Mouse (Mus musculus) neural tube, embryonic 15.5 days (tissue): ENCODE measurements around the gene Vmn1r51. TPM values are rescaled to one million over a fixed set of nuclear protein-coding genes. Genes with fewer than 3 reads are reported as not detected.
"Not testable (repeated sequence)": the region's sequence is repeated elsewhere in the genome, so short reads cannot be mapped to it uniquely, and the experiment has no call there.

ENCODE experiments used
- ATAC-seq: fragments of 200-750 bp; cut with Nextera tagmentation; 2 replicates; pipeline ENCODE4 v1.8.0; 2017; ENCODE audit warnings: mild to moderate bottlenecking, moderate TSS enrichment, moderate library complexity; ENCODE audit not compliant: low FRiP score
- H3K27ac ChIP-seq: fragments of 300-500 bp; sonication (generic); replicated peaks from 2 replicates; pipeline ENCODE4 v1.5.1; 2015; ENCODE audit warnings: mild to moderate bottlenecking, inconsistent platforms
- H3K27me3 ChIP-seq: fragments of 300-500 bp; sonication (generic); replicated peaks from 2 replicates; pipeline ENCODE4 v1.6.1; 2015; ENCODE audit warnings: inconsistent platforms
- H3K36me3 ChIP-seq: fragments of 300-500 bp; sonication (generic); 2 replicates; pipeline ENCODE4 v1.6.1; 2015; ENCODE audit warnings: inconsistent platforms
- H3K4me1 ChIP-seq: fragments of 300-500 bp; sonication (generic); 2 replicates; pipeline ENCODE4 v1.6.1; 2015; ENCODE audit warnings: inconsistent platforms
- H3K4me2 ChIP-seq: fragments of 300-500 bp; sonication (generic); 2 replicates; pipeline ENCODE4 v1.6.1; 2015; ENCODE audit warnings: inconsistent platforms, mild to moderate bottlenecking, moderate library complexity
- H3K4me3 ChIP-seq: fragments of 300-500 bp; sonication (generic); replicated peaks from 2 replicates; pipeline ENCODE4 v1.5.1; 2015; ENCODE audit warnings: mild to moderate bottlenecking, inconsistent platforms
- H3K9ac ChIP-seq: fragments of 300-500 bp; sonication (generic); replicated peaks from 2 replicates; pipeline ENCODE4 v1.6.1; 2015; ENCODE audit warnings: mild to moderate bottlenecking, inconsistent platforms
- H3K9me3 ChIP-seq: fragments of 300-500 bp; sonication (generic); replicated peaks from 2 replicates; pipeline ENCODE4 v1.6.1; 2016; ENCODE audit warnings: inconsistent platforms
- WGBS: fragments of 180-500 bp; shearing (Covaris S2); methylation state at CpG from one replicate; pipeline ENCODE4 v1.1.7; 2015; ENCODE audit warnings: mixed read lengths; 5-methylcytosine and 5-hydroxymethylcytosine counted together
- polyA plus RNA-seq: library from polyadenylated mRNA; unstranded; fragments of >200 nt; fragmentation: Nextera tagmentation; extraction: Ambion mirVana; gene quantifications from 2 replicates; pipeline ENCODE4 v1.2.1, GENCODE M21; 2015

The Vmn1r51 gene
- 0.06 and 0.12 TPM in 2 replicates for polyA plus RNA-seq

- H3K4me2 ChIP-seq, ATAC-seq, H3K36me3 ChIP-seq, H3K4me1 ChIP-seq, H3K27me3 ChIP-seq, H3K9me3 ChIP-seq, H3K4me3 ChIP-seq, H3K9ac ChIP-seq, H3K27ac ChIP-seq: not testable (repeated sequence)
- WGBS, result 98% methylated on average over 1 of the region's 1 CpGs
These were observed at the start of gene Vmn1r51 for GRCm38 (mm10) chr6:90122296-90122695. TSS of gene Vmn1r51 (plus strand) at chr6:90122596.

DNA sequence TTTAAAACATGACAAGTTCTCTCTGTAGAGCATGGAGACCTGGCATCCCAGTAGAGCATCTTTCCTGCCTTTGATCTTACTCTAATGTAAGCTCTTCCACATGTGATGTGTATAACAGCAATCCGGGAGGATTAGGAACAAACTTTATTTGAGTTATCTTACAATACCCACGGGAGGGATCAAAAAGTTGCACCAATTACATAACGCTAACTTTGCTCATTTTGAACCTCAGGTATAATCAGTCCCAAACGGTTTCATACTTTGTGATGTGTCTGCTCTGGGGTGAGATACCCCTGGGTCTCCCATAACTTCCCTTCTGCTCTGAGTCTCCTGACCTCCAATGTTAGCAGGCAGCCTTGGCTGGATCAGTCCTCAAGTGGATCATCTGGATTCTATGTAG is 44.0 kb upstream of the Vmn1r51 start, which contains the start of gene Vmn1r49:
Gene Vmn1r49 (minus strand): TSS at position 101 of the 400 bp plus-strand sequence.
- H3K9ac ChIP-seq, result no peak within 1 kb of the TSS
- 0 out of 2 replicates have a peak, but pooled peaks cover 4% of the 10 kb centered on the region for H3K9me3 ChIP-seq
- 81% methylated on average over 4 of the region's 4 CpGs for WGBS
- H3K4me2 ChIP-seq, result no peak within 1 kb of the TSS
- H3K27me3 ChIP-seq, result no peaks in the 10 kb centered on the region
- no peak for ATAC-seq
- H3K27ac ChIP-seq, result no peak within 1 kb of the TSS
- no peak within 1 kb of the TSS for H3K4me3 ChIP-seq
- no peaks in the 10 kb centered on the region for H3K4me1 ChIP-seq
- no peaks in the 10 kb centered on the region for H3K36me3 ChIP-seq

GRCm38 (mm10) chr6:90100566-90100965 is 21.8 kb upstream of the Vmn1r51 start:
- H3K4me1 ChIP-seq, result no peaks in the 10 kb centered on the region
- H3K4me2 ChIP-seq, result no peak overlapping the region
- H3K9ac ChIP-seq, result no peak overlapping the region
- H3K4me3 ChIP-seq, result no peak overlapping the region
- 93% methylated on average over 2 of the region's 2 CpGs for WGBS
- no peak for ATAC-seq
- no peak overlapping the region for H3K27ac ChIP-seq
- H3K36me3 ChIP-seq, result no peaks in the 10 kb centered on the region
- H3K27me3 ChIP-seq, result no peaks in the 10 kb centered on the region
- no peaks in the 10 kb centered on the region for H3K9me3 ChIP-seq

DNA sequence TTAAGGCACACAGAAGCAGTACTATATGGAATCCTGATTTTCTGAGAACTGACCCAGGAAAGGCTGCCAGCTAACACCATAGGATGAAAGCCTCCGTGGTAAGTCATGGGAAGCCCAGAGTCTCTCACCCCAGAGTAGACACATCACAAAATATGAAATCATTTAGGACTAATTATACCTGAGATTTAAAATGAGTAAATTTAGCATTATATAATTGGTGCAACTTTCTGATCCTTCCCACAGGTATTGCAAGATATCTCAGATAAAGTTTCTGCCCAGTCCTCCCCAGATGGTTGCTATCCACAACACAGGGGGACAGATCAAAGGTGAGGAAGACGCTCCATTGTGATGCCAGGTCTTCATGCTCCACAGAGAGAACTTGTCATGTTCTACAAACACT is 21.3 kb upstream of the Vmn1r51 start, which contains the start of gene Vmn1r50:
Gene Vmn1r50 (plus strand): TSS at position 301 of the 400 bp plus-strand sequence.
- H3K4me2 ChIP-seq, result no peak within 1 kb of the TSS
- H3K9ac ChIP-seq, result no peak within 1 kb of the TSS
- no peaks in the 10 kb centered on the region for H3K9me3 ChIP-seq
- WGBS, result 60% methylated on average over 2 of the region's 2 CpGs
- H3K27ac ChIP-seq, result no peak within 1 kb of the TSS
- no peaks in the 10 kb centered on the region for H3K36me3 ChIP-seq
- no peaks in the 10 kb centered on the region for H3K4me1 ChIP-seq
- no peak within 1 kb of the TSS for H3K4me3 ChIP-seq
- ATAC-seq, result no peak
- H3K27me3 ChIP-seq, result no peaks in the 10 kb centered on the region

GRCm38 (mm10) chr6:90160139-90160538 is 37.7 kb downstream of the Vmn1r51 start:
- Histone ChIP-seq H3K4me1 (no peaks in the 10 kb centered on the region), H3K4me2 (no peak overlapping the region), H3K36me3 (no peaks in the 10 kb centered on the region), H3K9me3 (no peaks in the 10 kb centered on the region), H3K4me3 (no peak overlapping the region), H3K27ac (no peak overlapping the region), H3K9ac (no peak overlapping the region), H3K27me3 (no peaks in the 10 kb centered on the region)
- WGBS, result 65% methylated on average over 3 of the region's 3 CpGs
- ATAC-seq, result no peak

GRCm38 (mm10) chr6:90174508-90174907 is 52.1 kb downstream of the Vmn1r51 start, which contains the start of gene Vmn1r52:
TSS of gene Vmn1r52 (plus strand) at chr6:90174808.
- Histone ChIP-seq H3K9me3 (no peaks in the 10 kb centered on the region), H3K4me2 (no peak within 1 kb of the TSS), H3K4me1 (no peaks in the 10 kb centered on the region), H3K36me3 (no peaks in the 10 kb centered on the region), H3K27ac (no peak within 1 kb of the TSS), H3K9ac (no peak within 1 kb of the TSS), H3K27me3 (no peaks in the 10 kb centered on the region), H3K4me3 (no peak within 1 kb of the TSS)
- 85% methylated on average over 2 of the region's 2 CpGs for WGBS
- ATAC-seq, result no peak

Other genes with a start within 250 kb of the Vmn1r51 start
- not detected in 2 replicates for gene Vmn1r42, start 246.2 kb upstream of the Vmn1r51 start, polyA plus RNA-seq
- gene Vmn1r43, start 246.2 kb upstream of the Vmn1r51 start, polyA plus RNA-seq, result not detected in 2 replicates
- gene Vmn1r44, start 238.9 kb upstream of the Vmn1r51 start, polyA plus RNA-seq, result not detected in 2 replicates
- not detected in 2 replicates for gene Vmn1r45, start 182.0 kb upstream of the Vmn1r51 start, polyA plus RNA-seq
- not detected in 2 replicates for gene Vmn1r46, start 153.3 kb upstream of the Vmn1r51 start, polyA plus RNA-seq
- gene Vmn1r47, start 106.4 kb upstream of the Vmn1r51 start, polyA plus RNA-seq, result not detected in 2 replicates
- gene Vmn1r48, start 85.8 kb upstream of the Vmn1r51 start, polyA plus RNA-seq, result not detected in 2 replicates
- not detected in 2 replicates for gene Vmn1r49, start 44.1 kb upstream of the Vmn1r51 start, polyA plus RNA-seq
- gene Vmn1r50, start 21.2 kb upstream of the Vmn1r51 start, polyA plus RNA-seq, result not detected in 2 replicates
- gene Vmn1r52, start 52.2 kb downstream of the Vmn1r51 start, polyA plus RNA-seq, result 0.10 TPM in 1 of 2 replicates, not detected in the other
- gene V1ra8, start 80.2 kb downstream of the Vmn1r51 start, polyA plus RNA-seq, result not detected in 2 replicates
- gene Vmn1r53, start 101.8 kb downstream of the Vmn1r51 start, polyA plus RNA-seq, result not detected in 2 replicates
- not detected in 2 replicates for gene Vmn1r54, start 123.7 kb downstream of the Vmn1r51 start, polyA plus RNA-seq
- not detected in 2 replicates for gene BC048671, start 178.6 kb downstream of the Vmn1r51 start, polyA plus RNA-seq
- gene Chst13, start 202.6 kb downstream of the Vmn1r51 start, polyA plus RNA-seq, result 0.36 TPM in 2 replicates
- 0.11 TPM in 1 of 2 replicates, not detected in the other for gene Uroc1, start 210.7 kb downstream of the Vmn1r51 start, polyA plus RNA-seq
- 8.1 and 10.4 TPM in 2 replicates for gene Zxdc, start 246.9 kb downstream of the Vmn1r51 start, polyA plus RNA-seq